Mouse (Mus musculus): ENCODE results near the gene Tmtc1.

GRCm38 (mm10) chr6:148244836-148245235 lies 199.4 kb downstream of the Tmtc1 start:
- no peak for TF ChIP-seq CTCF (IDR thresholded peaks at IDR 0.05; ENCODE audit: borderline replicate concordance, insufficient read depth, low read length)
- no peak for TF ChIP-seq POLR2A (IDR thresholded peaks at IDR 0.05; ENCODE audit: low read depth, low read length)

All from embryonic fibroblast, embryonic 13.5 days (primary cell).